Mouse (Mus musculus): Measurements from ENCODE around the gene Wnk3.

DNA sequence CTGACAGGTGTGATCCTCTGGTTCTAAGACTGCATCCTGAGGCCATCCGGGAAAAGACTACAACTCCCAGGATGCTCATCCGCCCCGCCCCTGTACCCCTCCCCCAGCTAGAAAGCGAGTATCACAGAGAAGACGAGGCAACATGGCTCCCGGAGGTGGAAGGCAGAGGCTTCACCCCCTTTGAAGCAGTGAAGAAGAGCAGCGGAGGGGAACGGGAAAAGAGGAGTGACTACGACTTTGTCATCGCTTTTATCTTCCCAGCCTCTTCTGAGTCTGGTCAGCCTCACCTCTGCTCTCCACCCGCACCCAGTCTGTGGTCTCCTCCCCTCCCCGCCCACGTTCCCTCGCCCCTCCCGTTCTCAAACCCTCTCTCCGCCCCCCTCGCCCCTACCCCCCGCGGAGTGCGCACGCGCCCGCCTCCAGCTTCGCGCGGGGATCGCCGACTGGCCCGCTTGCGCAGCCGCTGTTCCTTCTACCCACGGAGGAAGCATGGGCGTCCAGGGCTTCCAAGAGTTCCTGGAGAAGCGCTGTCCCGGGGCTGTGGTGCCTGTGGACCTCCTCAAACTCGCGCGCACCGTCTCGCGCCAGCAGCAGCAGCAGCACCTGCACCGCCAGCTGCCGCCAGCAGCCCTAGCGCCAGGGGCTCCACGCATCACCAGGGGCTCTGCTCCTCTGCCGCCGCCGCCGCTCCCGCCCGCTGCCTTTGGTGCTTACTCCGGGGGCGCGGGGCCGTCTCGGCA is 146.1 kb downstream of the Wnk3 start, which contains the start of gene Fam120c:
- TF ChIP-seq EP300 (IDR thresholded peaks at IDR 0.05; ENCODE audit: low read depth) (no peak), CTCF (IDR thresholded peaks at IDR 0.05; ENCODE audit: low read depth) (no peak)
